Mouse (Mus musculus): Measurements from ENCODE around the gene Ska3.
"Not testable (repeated sequence)": the region's sequence is repeated elsewhere in the genome, so short reads cannot be mapped to it uniquely, and the experiment has no call there.

Gene Ska3

GRCm38 (mm10) chr14:57825788-57826751 lies at the start of gene Ska3, which contains the start of gene Mrpl57:
Gene Ska3 (minus strand): TSS chr14:57826185.
Gene Mrpl57 (plus strand): TSS chr14:57826234.
- peak; percentile 95 for DNase-seq (ENCODE audit: low read depth)

GRCm38 (mm10) chr14:57866676-57867276 lies 40.8 kb upstream of the Ska3 start:
- peak; percentile 72 for DNase-seq (ENCODE audit: low read depth)

- DNase-seq (ENCODE audit: low read depth), result no peak
Measured at GRCm38 (mm10) chr14:57865256-57865655, 39.3 kb upstream of the Ska3 start.

- DNase-seq (ENCODE audit: low read depth), result no peak
Measured at GRCm38 (mm10) chr14:57863129-57863528, 37.1 kb upstream of the Ska3 start.

GRCm38 (mm10) chr14:57861987-57862412 lies 36.0 kb upstream of the Ska3 start:
- DNase-seq (ENCODE audit: low read depth), result no peak

GRCm38 (mm10) chr14:57859520-57859919 lies 33.5 kb upstream of the Ska3 start:
- DNase-seq (ENCODE audit: low read depth), result peak; percentile 29

GRCm38 (mm10) chr14:57858601-57859000 lies 32.6 kb upstream of the Ska3 start:
- DNase-seq (ENCODE audit: low read depth), result no peak

GRCm38 (mm10) chr14:57856037-57856436 lies 30.1 kb upstream of the Ska3 start:
- DNase-seq (ENCODE audit: low read depth), result not testable (repeated sequence)

- no peak for DNase-seq (ENCODE audit: low read depth)
Measured at GRCm38 (mm10) chr14:57852961-57853360, 27.0 kb upstream of the Ska3 start.

GRCm38 (mm10) chr14:57850330-57850729 lies 24.3 kb upstream of the Ska3 start:
- DNase-seq (ENCODE audit: low read depth), result peak; percentile 32

- DNase-seq (ENCODE audit: low read depth), result no peak
Measured at GRCm38 (mm10) chr14:57848646-57849045, 22.7 kb upstream of the Ska3 start.

GRCm38 (mm10) chr14:57848061-57848460 lies 22.1 kb upstream of the Ska3 start:
- not testable (repeated sequence) for DNase-seq (ENCODE audit: low read depth)

- no peak for DNase-seq (ENCODE audit: low read depth)
Measured at GRCm38 (mm10) chr14:57844535-57844934, 18.6 kb upstream of the Ska3 start.

GRCm38 (mm10) chr14:57835157-57835556 lies 9.2 kb upstream of the Ska3 start:
- no peak for DNase-seq (ENCODE audit: low read depth)

- no peak for DNase-seq (ENCODE audit: low read depth)
Measured at GRCm38 (mm10) chr14:57833526-57833925, 7.5 kb upstream of the Ska3 start.

- no peak for DNase-seq (ENCODE audit: low read depth)
Measured at GRCm38 (mm10) chr14:57827284-57827683, 1.3 kb upstream of the Ska3 start.

GRCm38 (mm10) chr14:57820839-57821238 lies 5.1 kb downstream of the Ska3 start:
- no peak for DNase-seq (ENCODE audit: low read depth)

- DNase-seq (ENCODE audit: low read depth), result no peak
Measured at GRCm38 (mm10) chr14:57811844-57812243, 14.1 kb downstream of the Ska3 start.

GRCm38 (mm10) chr14:57810886-57811285 lies 15.1 kb downstream of the Ska3 start:
- no peak for DNase-seq (ENCODE audit: low read depth)

- DNase-seq (ENCODE audit: low read depth), result peak; percentile 53
Measured at GRCm38 (mm10) chr14:57808558-57808957, 17.4 kb downstream of the Ska3 start.

GRCm38 (mm10) chr14:57803731-57804130 lies 22.3 kb downstream of the Ska3 start:
- no peak for DNase-seq (ENCODE audit: low read depth)

GRCm38 (mm10) chr14:57797991-57798931 lies 27.7 kb downstream of the Ska3 start, which contains the start of gene Sap18:
Gene Sap18 (plus strand): TSS chr14:57798180.
- peak; percentile 99 for DNase-seq (ENCODE audit: low read depth)
